Mouse (Mus musculus) spleen, adult 2 months (tissue): ENCODE measurements around the gene Kif2a.

Experiments
- CTCF ChIP-seq: fragments of 200-500 bp; IDR thresholded peaks from 2 replicates; pipeline ENCODE4 v1.5.1; 2011; ENCODE audit warnings: mild to moderate bottlenecking, inconsistent platforms; ENCODE audit not compliant: insufficient read depth, insufficient read length, insufficient replicate concordance; ENCODE audit errors: extremely low read depth
- POLR2A ChIP-seq: fragments of 200-500 bp; IDR thresholded peaks from 2 replicates; pipeline ENCODE4 v1.6.1; 2011; ENCODE audit warnings: low read depth, low read length, inconsistent platforms

GRCm38 (mm10) chr13:106945518-106945917, 76.4 kb downstream of the Kif2a start:
- TF ChIP-seq POLR2A (no peak), CTCF (no peak)
